Mouse (Mus musculus): ENCODE measurements at regions not wholly inside any gene's neighbourhood (a gene's known extent, or its start where the extent isn't known, plus 50 kb on each side); places are given as distances from the start of the nearest gene placed in this dataset.

DNA sequence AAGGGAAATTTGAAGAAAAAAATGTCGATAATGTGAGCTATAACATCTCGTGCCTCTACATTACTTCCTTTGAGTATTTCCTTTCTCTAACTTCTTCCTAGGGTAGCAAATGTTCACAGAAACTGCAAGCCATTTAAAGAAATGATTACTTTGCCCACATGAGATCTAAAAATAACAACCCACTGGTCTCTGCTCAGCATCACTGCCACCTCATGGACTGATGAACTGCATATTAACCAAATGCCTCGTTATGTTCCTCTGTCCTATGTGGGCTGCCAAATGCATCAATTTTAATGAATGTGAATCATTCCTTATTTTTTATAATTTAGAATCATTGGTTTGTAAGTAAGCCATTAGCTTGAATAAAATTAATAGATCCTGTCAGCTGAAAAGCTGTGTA lies 590.0 kb upstream of the Nr3c2 start:
- no peak overlapping the region for H3K27ac ChIP-seq

GRCm38 (mm10) chr8:76328540-76328939 lies 570.7 kb upstream of the Nr3c2 start:
- H3K27ac ChIP-seq, result no peak overlapping the region
- no peaks in the 10 kb centered on the region for H3K27me3 ChIP-seq
- H3K4me2 ChIP-seq, result no peak overlapping the region
- H3K9me3 ChIP-seq, result no peaks in the 10 kb centered on the region
- H3K4me3 ChIP-seq, result no peak overlapping the region
- H3K4me1 ChIP-seq, result no peaks in the 10 kb centered on the region
- no peak for ATAC-seq (ENCODE audit: borderline replicate concordance, extremely low read depth, low FRiP score, low TSS enrichment)
- H3K36me3 ChIP-seq, result no peaks in the 10 kb centered on the region
- no peak overlapping the region for H3K9ac ChIP-seq
- 58% methylated on average over 1 of the region's 1 CpGs for WGBS

More for the DNA sequence above, 590.0 kb upstream of the Nr3c2 start:
- H3K4me2 ChIP-seq, result no peak overlapping the region
- no peaks in the 10 kb centered on the region for H3K4me1 ChIP-seq
- no peak for ATAC-seq (ENCODE audit: borderline replicate concordance, extremely low read depth, low FRiP score, low TSS enrichment)
- no peaks in the 10 kb centered on the region for H3K9me3 ChIP-seq
- WGBS, result 68% methylated on average over 3 of the region's 3 CpGs
- H3K36me3 ChIP-seq, result no peaks in the 10 kb centered on the region
- no peak overlapping the region for H3K4me3 ChIP-seq
- no peak overlapping the region for H3K9ac ChIP-seq
- no peaks in the 10 kb centered on the region for H3K27me3 ChIP-seq

DNA sequence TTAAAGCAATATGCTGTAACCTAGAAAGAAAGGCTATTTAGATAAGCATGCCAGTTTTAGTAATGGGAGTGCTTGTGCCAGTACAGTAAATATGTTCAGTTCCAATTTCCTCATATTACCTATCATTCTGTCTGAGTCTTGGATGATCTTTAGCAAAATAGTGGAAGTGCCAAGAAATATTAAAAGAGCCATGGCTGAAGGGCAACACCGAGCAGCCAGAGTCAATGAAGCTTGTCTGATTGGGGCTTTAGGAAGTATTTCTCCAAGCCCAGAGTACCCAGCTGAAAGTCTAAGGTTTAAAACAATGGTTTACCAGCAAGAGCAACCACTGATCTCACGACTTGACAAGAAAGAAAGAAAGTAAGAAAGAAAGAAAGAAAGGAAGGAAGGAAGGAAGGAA lies 556.2 kb upstream of the Nr3c2 start:
- Histone ChIP-seq H3K4me3 (no peak overlapping the region), H3K27ac (no peak overlapping the region), H3K36me3 (no peaks in the 10 kb centered on the region), H3K4me2 (no peak overlapping the region), H3K9me3 (no peaks in the 10 kb centered on the region), H3K9ac (no peak overlapping the region), H3K27me3 (no peaks in the 10 kb centered on the region), H3K4me1 (no peaks in the 10 kb centered on the region)
- ATAC-seq (ENCODE audit: borderline replicate concordance, extremely low read depth, low FRiP score, low TSS enrichment), result no peak
- 51% methylated on average over 2 of the region's 2 CpGs for WGBS

DNA sequence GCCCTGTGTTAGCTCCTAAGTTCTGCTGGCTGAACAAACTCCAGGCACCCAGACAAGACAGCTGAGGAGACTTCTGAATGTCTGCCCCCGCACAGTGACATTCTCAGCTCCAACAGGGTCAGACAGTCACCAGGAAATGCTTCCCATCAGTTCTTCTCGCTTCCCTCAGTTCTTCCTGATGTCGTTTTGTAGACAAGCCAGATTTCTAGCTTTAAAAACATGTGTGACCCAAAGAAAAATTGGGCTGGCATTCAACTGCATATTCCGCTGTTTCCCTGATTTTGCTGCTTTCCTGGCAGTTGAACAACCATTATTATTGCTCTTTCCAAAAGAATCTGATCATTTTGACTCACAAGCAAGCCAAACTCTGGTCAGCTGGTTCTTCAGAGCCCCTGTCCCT lies 553.1 kb upstream of the Nr3c2 start:
- H3K4me3 ChIP-seq, result no peak overlapping the region
- no peaks in the 10 kb centered on the region for H3K36me3 ChIP-seq
- no peaks in the 10 kb centered on the region for H3K27me3 ChIP-seq
- no peak for ATAC-seq (ENCODE audit: borderline replicate concordance, extremely low read depth, low FRiP score, low TSS enrichment)
- no peaks in the 10 kb centered on the region for H3K4me1 ChIP-seq
- no peak overlapping the region for H3K9ac ChIP-seq
- no peaks in the 10 kb centered on the region for H3K9me3 ChIP-seq
- H3K4me2 ChIP-seq, result no peak overlapping the region
- no peak overlapping the region for H3K27ac ChIP-seq
- WGBS, result 43% methylated on average over 4 of the region's 4 CpGs

DNA sequence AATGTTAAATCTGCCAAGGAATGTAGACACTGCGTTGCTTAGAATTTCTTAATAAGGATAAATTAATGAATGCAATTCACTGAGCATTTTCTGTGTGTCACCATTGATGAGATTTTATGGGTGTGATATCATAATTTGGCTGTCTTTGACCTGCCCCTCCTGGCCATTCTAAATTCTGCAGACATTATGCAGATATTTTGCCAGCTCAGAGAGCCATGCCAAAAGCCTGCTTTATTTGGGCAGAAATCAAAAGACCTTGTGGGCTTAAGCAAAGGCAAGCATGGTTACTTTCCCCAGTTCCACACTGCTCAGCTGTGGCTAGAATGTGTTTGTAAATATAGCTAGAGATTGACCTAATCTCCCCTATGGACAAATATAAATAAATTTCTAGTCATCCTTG lies 552.4 kb upstream of the Nr3c2 start:
- no peak for ATAC-seq (ENCODE audit: borderline replicate concordance, extremely low read depth, low FRiP score, low TSS enrichment)

GRCm38 (mm10) chr8:76374314-76374713 lies 524.9 kb upstream of the Nr3c2 start:
- Histone ChIP-seq H3K27me3 (no peaks in the 10 kb centered on the region), H3K4me1 (no peaks in the 10 kb centered on the region), H3K9ac (no peak overlapping the region), H3K4me2 (no peak overlapping the region), H3K36me3 (no peaks in the 10 kb centered on the region), H3K9me3 (no peaks in the 10 kb centered on the region), H3K4me3 (no peak overlapping the region), H3K27ac (no peak overlapping the region)
- ATAC-seq (ENCODE audit: borderline replicate concordance, extremely low read depth, low FRiP score, low TSS enrichment), result no peak

More for the DNA sequence above, 552.4 kb upstream of the Nr3c2 start:
- no peaks in the 10 kb centered on the region for H3K9me3 ChIP-seq
- no peak overlapping the region for H3K27ac ChIP-seq
- H3K4me1 ChIP-seq, result no peaks in the 10 kb centered on the region
- no peaks in the 10 kb centered on the region for H3K27me3 ChIP-seq
- H3K36me3 ChIP-seq, result no peaks in the 10 kb centered on the region
- H3K4me2 ChIP-seq, result no peak overlapping the region
- H3K4me3 ChIP-seq, result no peak overlapping the region
- 80% methylated on average over 1 of the region's 1 CpGs for WGBS
- no peak overlapping the region for H3K9ac ChIP-seq

- no peaks in the 10 kb centered on the region for H3K36me3 ChIP-seq
- no peaks in the 10 kb centered on the region for H3K9me3 ChIP-seq
- WGBS, result 85% methylated on average over 6 of the region's 6 CpGs
- no peaks in the 10 kb centered on the region for H3K4me1 ChIP-seq
- no peak for ATAC-seq (ENCODE audit: borderline replicate concordance, extremely low read depth, low FRiP score, low TSS enrichment)
- no peaks in the 10 kb centered on the region for H3K27me3 ChIP-seq
- H3K27ac ChIP-seq, result no peak overlapping the region
- H3K4me3 ChIP-seq, result no peak overlapping the region
- no peak overlapping the region for H3K9ac ChIP-seq
- no peak overlapping the region for H3K4me2 ChIP-seq
Observed at GRCm38 (mm10) chr8:76377711-76378110, 521.5 kb upstream of the Nr3c2 start.

- Histone ChIP-seq H3K9ac (no peak overlapping the region), H3K27ac (peak overlapping the region; percentile 9; the same call in 1 of the 2 replicates), H3K4me1 (no peaks in the 10 kb centered on the region), H3K36me3 (no peaks in the 10 kb centered on the region), H3K4me2 (no peak overlapping the region), H3K27me3 (no peaks in the 10 kb centered on the region), H3K4me3 (no peak overlapping the region), H3K9me3 (no peaks in the 10 kb centered on the region)
- ATAC-seq (ENCODE audit: borderline replicate concordance, extremely low read depth, low FRiP score, low TSS enrichment), result peak; percentile 57; the same call in 1 of the 2 replicates
- 46% methylated on average over 2 of the region's 2 CpGs for WGBS
Observed at GRCm38 (mm10) chr8:76381643-76382042, 517.6 kb upstream of the Nr3c2 start.

- WGBS, result 62% methylated on average over 5 of the region's 5 CpGs
- Histone ChIP-seq H3K27ac (no peak overlapping the region), H3K36me3 (no peaks in the 10 kb centered on the region), H3K9ac (no peak overlapping the region), H3K27me3 (no peaks in the 10 kb centered on the region), H3K4me3 (no peak overlapping the region), H3K4me2 (no peak overlapping the region), H3K4me1 (no peaks in the 10 kb centered on the region), H3K9me3 (no peaks in the 10 kb centered on the region)
- no peak for ATAC-seq (ENCODE audit: borderline replicate concordance, extremely low read depth, low FRiP score, low TSS enrichment)
Observed at GRCm38 (mm10) chr8:76383583-76384281, 515.5 kb upstream of the Nr3c2 start.

- WGBS, result 69% methylated on average over 5 of the region's 5 CpGs
- H3K4me1 ChIP-seq, result no peaks in the 10 kb centered on the region
- H3K27me3 ChIP-seq, result no peaks in the 10 kb centered on the region
- ATAC-seq (ENCODE audit: borderline replicate concordance, extremely low read depth, low FRiP score, low TSS enrichment), result no peak
- H3K9me3 ChIP-seq, result no peaks in the 10 kb centered on the region
- no peak overlapping the region for H3K9ac ChIP-seq
- H3K36me3 ChIP-seq, result no peaks in the 10 kb centered on the region
- H3K4me2 ChIP-seq, result no peak overlapping the region
- H3K4me3 ChIP-seq, result no peak overlapping the region
- H3K27ac ChIP-seq, result no peak overlapping the region
Observed at GRCm38 (mm10) chr8:76384282-76384637, 515.0 kb upstream of the Nr3c2 start.

DNA sequence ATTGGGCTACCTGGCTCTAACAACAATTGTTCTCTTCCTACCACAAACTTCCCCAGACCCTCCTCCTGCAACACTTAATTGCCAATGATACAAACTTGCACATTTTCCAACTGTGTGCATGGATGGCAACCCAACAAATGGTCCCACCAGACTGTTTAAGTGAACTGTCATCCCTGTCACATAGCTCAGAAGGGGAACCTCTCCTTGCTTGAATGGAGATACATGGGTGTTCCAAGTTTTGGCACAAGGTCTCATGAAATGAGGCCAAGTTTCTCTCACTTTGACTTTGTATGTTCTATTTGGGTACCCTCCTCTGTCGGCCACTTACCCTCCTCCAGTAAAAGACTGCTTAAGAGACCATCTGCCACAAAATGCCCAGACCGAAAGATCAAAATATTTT lies 507.2 kb upstream of the Nr3c2 start:
- H3K27me3 ChIP-seq, result no peaks in the 10 kb centered on the region
- no peak overlapping the region for H3K4me3 ChIP-seq
- WGBS, result 78% methylated on average over 2 of the region's 2 CpGs

DNA sequence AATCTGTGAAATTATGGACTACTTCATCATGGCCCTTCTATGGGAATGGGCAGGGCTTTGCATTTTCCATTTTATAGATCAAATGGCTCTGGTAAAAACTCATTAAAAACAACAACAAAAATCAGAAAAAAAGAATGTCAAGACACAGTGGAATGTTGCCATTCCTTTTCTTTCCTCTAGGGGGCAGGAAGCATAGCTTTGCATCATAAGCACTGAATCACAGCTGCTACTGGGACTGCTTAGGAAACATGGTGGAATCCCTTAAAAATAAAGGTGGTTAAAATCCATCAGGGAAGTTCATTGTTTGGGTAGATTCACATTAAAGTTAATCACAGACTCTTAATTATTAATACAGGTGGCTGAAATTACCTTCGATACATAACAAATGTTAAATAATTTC lies 476.8 kb upstream of the Nr3c2 start:
- Histone ChIP-seq H3K4me1 (no peaks in the 10 kb centered on the region), H3K27ac (no peak overlapping the region), H3K4me2 (no peak overlapping the region), H3K27me3 (no peaks in the 10 kb centered on the region), H3K9me3 (no peaks in the 10 kb centered on the region), H3K9ac (no peak overlapping the region), H3K4me3 (no peak overlapping the region), H3K36me3 (no peaks in the 10 kb centered on the region)
- no peak for ATAC-seq (ENCODE audit: borderline replicate concordance, extremely low read depth, low FRiP score, low TSS enrichment)
- WGBS, result 93% methylated on average over 1 of the region's 1 CpGs

More for the DNA sequence above, 507.2 kb upstream of the Nr3c2 start:
- no peak for ATAC-seq (ENCODE audit: borderline replicate concordance, extremely low read depth, low FRiP score, low TSS enrichment)
- Histone ChIP-seq H3K4me1 (no peaks in the 10 kb centered on the region), H3K9ac (no peak overlapping the region), H3K36me3 (no peaks in the 10 kb centered on the region), H3K27ac (no peak overlapping the region), H3K9me3 (no peaks in the 10 kb centered on the region), H3K4me2 (no peak overlapping the region)
